Mouse (Mus musculus) mouse trophoblast stem cell (cell line): ENCODE measurements at regions not wholly inside any gene's neighbourhood (a gene's known extent, or its start where the extent isn't known, plus 50 kb on each side); places are given as distances from the start of the nearest gene placed in this dataset.

Experiments
- in situ Hi-C, 2 experiments: fragments of 300-500 bp; cut with MseI, MboI; formaldehyde crosslinking; loops; 2 replicates in 1 of 2; 3 replicates in 1 of 2; pipeline ENCODE4 v1.15.1; 2025

DNA sequence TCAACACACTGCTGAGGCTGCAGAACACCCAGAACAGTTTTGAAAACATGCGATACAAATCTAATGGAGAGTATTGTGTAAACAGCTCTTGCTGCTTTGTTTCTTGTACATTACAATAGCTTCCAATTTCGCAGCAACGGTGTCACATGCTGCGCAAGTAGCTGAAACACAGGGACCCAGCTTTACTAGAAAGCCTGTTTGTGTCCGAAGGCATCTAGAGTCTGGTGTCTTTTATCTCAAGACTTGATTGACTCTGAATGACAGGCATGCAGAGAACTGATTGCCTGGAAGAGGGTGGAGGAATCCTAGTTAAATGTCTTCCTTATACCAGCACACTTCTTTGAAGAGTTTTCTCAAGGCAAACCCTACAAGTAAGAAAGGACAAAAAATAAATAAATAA lies 66.1 kb upstream of the Fgf10 start:
- in situ Hi-C loops: no loop called here

GRCm38 (mm10) chr13:118596856-118597255 lies 72.7 kb upstream of the Fgf10 start:
- in situ Hi-C loops: loop anchor here in 1 of 2 experiments (10.0 kb wide), 1 partner anchor 192 kb away; no protein-coding TSS in a partner anchor

GRCm38 (mm10) chr13:118596218-118596795 lies 73.3 kb upstream of the Fgf10 start:
- in situ Hi-C loops: loop anchor here in 1 of 2 experiments (10.0 kb wide), 1 partner anchor 192 kb away; no protein-coding TSS in a partner anchor

GRCm38 (mm10) chr13:118592074-118592473 lies 77.5 kb upstream of the Fgf10 start:
- in situ Hi-C loops: loop anchor here in 1 of 2 experiments (10.0 kb wide), 1 partner anchor 187 kb away; no protein-coding TSS in a partner anchor

- in situ Hi-C loops: no loop called here
Observed at GRCm38 (mm10) chr13:118572555-118572954, 97.0 kb upstream of the Fgf10 start.

- in situ Hi-C loops: no loop called here
Observed at GRCm38 (mm10) chr13:118565219-118565833, 104.3 kb upstream of the Fgf10 start.

GRCm38 (mm10) chr13:118558966-118559365 lies 110.6 kb upstream of the Fgf10 start:
- in situ Hi-C loops: no loop called here

- in situ Hi-C loops: no loop called here
Observed at GRCm38 (mm10) chr13:118552029-118552428, 117.6 kb upstream of the Fgf10 start.

DNA sequence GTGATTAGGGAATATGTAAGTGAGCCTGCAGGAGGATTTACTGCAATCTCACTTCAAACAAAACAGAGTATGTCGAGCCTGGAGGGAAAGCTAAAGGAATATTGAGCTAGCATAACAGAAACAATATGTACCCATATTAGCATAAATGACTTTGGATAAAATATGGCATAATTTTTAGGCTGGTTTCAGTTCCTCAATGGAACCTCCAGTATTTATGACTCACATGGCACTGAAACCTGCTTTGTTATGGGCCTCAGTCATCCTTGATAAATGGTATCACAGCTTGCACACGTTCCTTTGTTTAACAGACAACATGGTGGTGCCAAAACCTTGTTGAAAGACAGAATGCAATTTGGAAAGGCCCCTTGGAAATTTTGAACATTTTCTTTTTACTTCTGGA lies 130.8 kb upstream of the Fgf10 start:
- in situ Hi-C loops: no loop called here

DNA sequence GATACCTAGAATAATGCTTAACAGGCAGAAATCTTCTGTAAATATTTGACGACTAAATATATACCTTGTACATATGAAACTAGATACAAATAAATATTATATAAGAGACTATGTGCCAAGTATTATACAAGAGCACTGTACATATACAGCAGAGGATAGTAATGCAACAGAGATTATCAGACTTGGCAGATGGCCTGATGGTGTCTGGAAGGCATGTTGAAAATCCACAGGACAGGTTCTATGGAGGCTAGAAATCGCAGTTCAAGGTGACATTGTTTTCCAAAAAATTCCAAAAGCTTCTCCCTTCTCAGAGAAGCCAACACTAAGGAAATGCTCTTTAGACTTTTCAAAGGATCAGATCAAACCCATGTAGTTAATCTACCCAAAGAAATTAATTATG lies 126.9 kb upstream of the Mrps30 start:
- in situ Hi-C loops: no loop called here

GRCm38 (mm10) chr13:118506136-118506535 lies 119.1 kb upstream of the Mrps30 start:
- in situ Hi-C loops: no loop called here

DNA sequence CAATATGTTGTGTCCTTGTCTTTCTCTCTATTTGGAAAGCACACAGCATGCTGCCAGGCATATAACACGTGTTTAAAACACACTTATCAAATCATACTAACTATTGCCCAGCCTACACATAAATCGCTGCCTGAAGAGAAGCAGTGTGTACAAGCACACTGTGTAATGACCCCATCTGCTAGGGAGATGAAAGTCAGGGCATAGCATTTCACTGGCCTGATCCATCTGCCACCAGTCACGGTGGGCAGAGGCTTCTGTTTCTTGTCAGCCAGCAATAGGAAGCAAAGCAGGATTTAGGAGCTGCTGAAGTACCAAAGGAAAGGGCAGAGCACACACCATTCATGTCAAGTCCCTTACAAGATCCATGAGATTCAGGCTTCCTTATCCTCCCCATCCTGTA lies 103.6 kb upstream of the Mrps30 start:
- in situ Hi-C loops: no loop called here

DNA sequence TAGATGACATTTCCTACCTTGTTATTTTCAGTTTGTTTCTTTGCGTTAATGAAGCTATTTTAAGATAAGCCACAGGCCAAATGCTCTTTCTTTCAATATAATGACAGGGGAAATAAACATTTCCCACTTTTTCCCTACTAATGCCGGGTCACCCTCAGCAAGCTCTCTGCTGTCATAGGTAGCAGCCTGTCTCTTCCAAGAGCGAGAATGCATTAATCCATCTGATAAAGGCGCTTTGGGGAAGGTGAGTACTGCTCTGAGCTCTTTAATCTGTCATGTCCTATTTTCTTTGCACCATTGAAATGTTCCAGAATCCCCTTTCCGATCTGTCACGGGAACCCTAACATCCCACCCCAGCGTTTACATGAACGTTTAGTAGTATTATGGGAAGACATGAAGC lies 96.0 kb upstream of the Mrps30 start:
- in situ Hi-C loops: no loop called here

GRCm38 (mm10) chr13:118480237-118480636 lies 93.2 kb upstream of the Mrps30 start:
- in situ Hi-C loops: no loop called here

DNA sequence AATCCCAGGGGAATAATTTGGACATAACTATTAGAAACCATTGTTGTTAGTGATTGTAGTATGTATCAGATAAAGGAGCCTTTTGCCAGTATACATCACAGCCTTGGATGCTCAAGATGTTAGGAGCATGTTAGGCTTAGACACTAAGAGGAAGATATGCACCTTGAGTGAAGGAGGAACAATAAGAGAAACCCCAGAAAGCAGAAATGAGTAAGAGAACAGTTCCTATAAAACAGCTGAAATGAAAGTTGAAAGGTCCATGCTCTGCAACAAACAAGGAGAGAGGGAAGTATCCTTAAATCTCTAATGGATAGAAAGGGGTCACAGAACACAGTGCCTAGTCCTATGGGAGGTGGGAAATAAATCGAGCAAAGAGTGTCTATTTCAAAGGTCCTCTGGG lies 91.4 kb upstream of the Mrps30 start:
- in situ Hi-C loops: no loop called here

GRCm38 (mm10) chr13:118472578-118472977 lies 85.5 kb upstream of the Mrps30 start:
- in situ Hi-C loops: no loop called here

DNA sequence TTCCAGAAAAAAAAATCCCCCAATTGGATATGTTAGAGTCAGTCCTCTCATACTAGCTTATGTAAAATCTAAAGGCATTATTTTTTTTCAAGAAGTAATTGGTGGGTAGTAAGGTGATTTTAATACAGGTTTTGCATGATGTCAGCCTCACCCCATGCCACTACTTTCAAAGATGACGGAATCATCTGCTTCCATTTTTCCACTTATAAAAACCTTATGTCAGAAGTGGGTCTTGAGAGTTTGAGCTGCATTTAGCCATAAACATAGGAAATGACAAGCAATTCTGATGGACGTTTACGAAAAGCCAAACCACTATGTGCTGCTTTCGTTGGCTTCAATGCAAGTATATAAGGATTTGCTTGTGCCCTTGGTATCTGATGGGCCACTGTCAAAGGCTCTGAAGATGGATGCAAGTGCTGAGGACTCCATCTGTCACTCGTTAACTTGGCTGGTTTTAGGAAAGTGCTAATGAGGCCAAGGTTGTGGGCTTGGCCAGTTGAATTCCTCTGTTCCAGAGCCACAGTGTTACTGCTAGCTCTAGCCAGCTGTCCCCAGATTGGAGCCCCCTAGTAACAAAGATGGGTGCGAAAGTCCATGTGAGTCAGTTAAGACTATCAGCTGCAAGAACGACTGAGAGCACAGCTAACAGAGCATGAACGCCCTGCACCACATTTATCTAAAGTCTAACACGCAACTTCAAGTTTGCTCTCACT lies 72.8 kb upstream of the Mrps30 start:
- in situ Hi-C loops: no loop called here

- in situ Hi-C loops: no loop called here
Observed at GRCm38 (mm10) chr13:118448977-118449705, 62.1 kb upstream of the Mrps30 start.

- in situ Hi-C loops: no loop called here
Observed at GRCm38 (mm10) chr13:118441322-118442064, 54.4 kb upstream of the Mrps30 start.
